Mouse (Mus musculus) heart, adult 9 months (tissue): ENCODE measurements at regions not wholly inside any gene's neighbourhood (a gene's known extent, or its start where the extent isn't known, plus 50 kb on each side); places are given as distances from the start of the nearest gene placed in this dataset.
A peak's percentile ranks its signal among the peaks of the same experiment; 100 is the strongest.

Experiments used
- DNase-seq, 2 experiments: peaks; one replicate each; pipeline ENCODE4 v3.0.0; 2022; ENCODE audit warnings: low spot score in 2 of 2

DNA sequence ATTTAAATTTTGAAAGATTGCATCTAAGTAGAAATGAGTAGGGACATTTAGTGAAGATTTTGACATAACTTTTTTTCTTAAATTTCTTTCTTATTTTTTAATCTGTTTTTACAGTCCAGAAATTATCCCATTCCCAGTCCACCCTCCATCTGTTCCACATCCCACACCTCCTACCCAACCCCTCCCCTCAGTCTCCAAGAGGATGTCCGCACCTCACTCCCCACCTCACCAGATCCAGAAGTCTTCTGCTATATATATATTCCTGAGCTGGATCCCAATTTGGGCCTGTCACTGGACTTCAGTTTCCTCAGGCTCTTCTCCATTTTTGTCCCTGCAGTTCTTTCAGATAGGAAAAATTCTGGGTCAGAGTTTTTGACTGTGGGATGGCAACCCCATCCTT is 3879.6 kb upstream of the Gm7489 start:
- DNase-seq = no peak

DNA sequence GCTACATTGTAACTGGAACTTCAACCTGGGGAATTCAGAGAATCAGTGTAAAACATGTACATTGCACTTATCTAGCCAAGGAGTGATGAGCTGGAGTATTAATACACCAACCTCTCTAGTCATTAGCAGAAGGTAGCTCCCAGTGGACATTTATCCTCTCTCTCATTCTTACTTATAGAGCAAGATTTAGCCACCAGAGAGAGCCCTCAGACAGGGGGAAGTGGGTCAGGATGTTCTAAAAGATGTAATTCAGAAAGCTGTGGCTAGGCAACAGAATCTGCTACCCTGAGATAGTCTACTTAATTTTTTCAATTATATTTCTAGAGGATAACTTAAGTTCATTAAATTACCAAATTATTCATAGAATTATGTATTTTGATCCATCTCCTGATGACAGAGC is 3838.1 kb upstream of the Gm7489 start:
- DNase-seq = no peak

GRCm38 (mm10) chr15:50053468-50053867 is 3831.2 kb upstream of the Gm7489 start:
- DNase-seq = no peak

GRCm38 (mm10) chr15:50053892-50054291 is 3830.8 kb upstream of the Gm7489 start:
- DNase-seq = no peak

GRCm38 (mm10) chr15:50078246-50078645 is 3806.5 kb upstream of the Gm7489 start:
- DNase-seq = no peak

DNA sequence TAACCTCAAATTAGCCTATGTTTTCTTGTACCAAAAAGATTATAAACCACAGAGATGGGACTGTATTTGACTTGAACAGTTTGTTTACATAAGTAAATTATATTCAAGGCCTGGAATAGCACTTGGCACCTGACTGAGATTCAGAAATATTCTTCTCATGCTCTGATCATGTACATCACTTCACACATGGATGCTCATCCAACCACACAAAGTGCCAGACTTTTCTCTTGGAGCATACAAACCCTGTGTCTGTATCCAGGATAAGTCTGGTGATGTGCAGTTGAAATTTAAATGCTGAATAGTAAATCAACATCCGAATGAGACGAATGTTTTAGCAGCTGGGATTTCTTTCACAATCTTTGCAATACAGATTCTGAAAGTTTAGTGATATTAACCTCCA is 3802.3 kb upstream of the Gm7489 start:
- DNase-seq = no peak

- DNase-seq = no peak
Observed at GRCm38 (mm10) chr15:50102596-50103277, 3782.0 kb upstream of the Gm7489 start.

GRCm38 (mm10) chr15:50108913-50109312 is 3775.8 kb upstream of the Gm7489 start:
- peak in 1 of 2 experiments; percentile 24 for DNase-seq

GRCm38 (mm10) chr15:50153863-50154262 is 3730.8 kb upstream of the Gm7489 start:
- DNase-seq = no peak

GRCm38 (mm10) chr15:50172276-50172772 is 3712.4 kb upstream of the Gm7489 start:
- no peak for DNase-seq

DNA sequence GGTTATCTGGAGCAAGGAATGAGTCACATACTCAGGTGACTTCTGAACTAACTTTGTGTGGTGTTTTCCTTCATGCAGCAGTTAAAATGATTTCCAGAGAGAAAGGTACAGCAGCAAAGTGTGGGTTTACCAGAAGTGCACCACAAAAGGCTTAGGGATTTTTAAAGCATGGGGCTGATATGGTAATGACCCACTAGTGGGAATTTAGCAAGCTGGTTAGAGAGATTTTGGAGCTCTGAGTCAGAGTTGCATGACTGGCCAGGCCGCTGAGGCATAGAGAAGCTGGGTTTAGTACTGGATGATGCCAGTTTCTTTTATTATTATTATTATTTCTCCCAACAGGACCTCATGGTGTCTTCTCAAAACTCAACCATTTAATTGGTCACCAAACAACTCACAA is 3701.5 kb upstream of the Gm7489 start:
- no peak for DNase-seq
